Mouse (Mus musculus): ENCODE measurements around the gene Zfp583. TPM values are rescaled to one million over a fixed set of nuclear protein-coding genes. Genes with fewer than 3 reads are reported as not detected.

Gene Zfp583
- polyA plus RNA-seq (2012; rRNA removed), result 2.6 and 2.8 TPM in 2 replicates

DNA sequence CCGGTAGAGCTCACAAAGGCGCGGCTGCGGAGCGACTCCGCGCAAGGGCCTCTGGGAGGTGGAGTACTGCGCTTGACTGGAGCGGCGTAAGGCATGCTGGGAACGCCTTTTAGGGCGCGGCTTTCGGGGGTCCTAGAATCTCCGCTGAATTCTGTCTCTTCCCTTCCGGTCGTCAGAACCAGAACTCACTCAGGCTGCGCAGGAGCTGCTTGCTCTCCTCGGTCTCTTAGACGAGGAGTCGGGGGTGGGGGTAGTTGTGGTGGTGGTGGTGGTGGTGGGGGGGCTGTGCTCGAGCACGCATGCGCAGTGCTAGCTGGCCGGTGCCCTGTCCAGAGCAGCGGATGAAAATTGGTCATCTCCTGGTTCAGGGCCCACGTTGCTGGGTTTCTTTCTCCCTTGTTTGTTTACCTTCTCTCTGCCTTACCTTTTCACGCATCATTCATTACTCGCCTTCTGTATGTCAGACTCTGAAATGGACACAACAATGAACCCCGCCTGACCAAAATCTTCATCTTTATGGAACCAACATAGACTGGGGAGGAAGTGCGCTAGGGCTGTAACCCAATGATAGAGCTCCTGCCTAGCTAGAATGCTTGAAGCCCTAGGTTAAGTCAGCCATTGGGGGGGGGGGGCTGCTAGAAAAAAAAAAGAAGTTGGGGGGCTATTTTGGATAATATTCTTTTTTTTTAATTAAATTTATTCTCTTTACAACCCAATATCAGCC, at the start of gene Zfp583:
Zfp583 (minus strand) TSS at position 53 of the 724 bp plus-strand sequence.

DNA sequence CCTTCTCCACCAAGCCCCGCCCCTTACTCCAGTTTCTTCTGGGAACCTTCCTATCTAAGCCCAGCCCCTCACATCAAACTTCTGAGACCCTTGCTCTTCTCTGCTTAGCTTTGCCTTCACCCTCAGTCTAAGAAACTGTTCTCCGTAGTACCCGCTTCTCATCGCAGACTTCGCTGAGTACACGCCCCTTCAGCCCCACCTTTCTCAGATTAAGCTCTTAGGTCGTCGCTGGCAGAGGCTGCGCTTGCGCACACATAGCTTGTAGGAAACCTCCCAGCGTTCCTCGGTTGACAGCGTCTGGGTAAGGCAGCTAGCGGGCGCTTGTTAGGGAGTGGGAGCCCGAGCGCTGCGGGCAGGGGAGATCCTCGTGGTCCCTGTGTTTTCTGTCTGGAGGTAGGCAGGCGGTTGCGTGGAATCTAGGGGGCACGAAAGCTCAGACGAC, 32.0 kb upstream of the Zfp583 start, which contains the start of gene Zfp78:
Zfp78 (plus strand) TSS at position 234 of the 442 bp plus-strand sequence.

GRCm38 (mm10) chr7:6343501-6344071, 12.5 kb upstream of the Zfp583 start, which contains the start of gene Gm3854:
Gene Gm3854 (plus strand): TSS chr7:6343759.

GRCm38 (mm10) chr7:6285842-6286705, 45.0 kb downstream of the Zfp583 start, which contains the start of gene Zfp667:
Gene Zfp667 (plus strand): TSS chr7:6286579.

Other genes with a start within 250 kb of the Zfp583 start
- gene Zfp787, start 175.3 kb downstream of the Zfp583 start, polyA plus RNA-seq (2012; rRNA removed), result 102 and 103 TPM in 2 replicates
- gene Zfp444, start 159.1 kb downstream of the Zfp583 start, polyA plus RNA-seq (2012; rRNA removed), result 72.5 and 113 TPM in 2 replicates
- not detected in 2 replicates for gene Galp, start 134.2 kb downstream of the Zfp583 start, polyA plus RNA-seq (2012; rRNA removed)
- gene Zscan5b, start 109.0 kb downstream of the Zfp583 start, polyA plus RNA-seq (2012; rRNA removed), result not detected in 2 replicates
- 0.73 and 0.98 TPM in 2 replicates for gene Epp13, start 78.6 kb downstream of the Zfp583 start, polyA plus RNA-seq (2012; rRNA removed)
- gene Zfp667, start 44.7 kb downstream of the Zfp583 start, polyA plus RNA-seq (2012; rRNA removed), result 0.72 and 1.4 TPM in 2 replicates
- 0.09 and 0.16 TPM in 2 replicates for gene Gm3854, start 12.5 kb upstream of the Zfp583 start, polyA plus RNA-seq (2012; rRNA removed)
- 0.20 and 0.37 TPM in 2 replicates for gene Zfp78, start 32.0 kb upstream of the Zfp583 start, polyA plus RNA-seq (2012; rRNA removed)
- gene Zfp28, start 52.0 kb upstream of the Zfp583 start, polyA plus RNA-seq (2012; rRNA removed), result 3.0 and 3.1 TPM in 2 replicates
- not detected in 2 replicates for gene Smim17, start 67.4 kb upstream of the Zfp583 start, polyA plus RNA-seq (2012; rRNA removed)
- gene Gm20715, start 79.0 kb upstream of the Zfp583 start, polyA plus RNA-seq (2012; rRNA removed), result not detected in 2 replicates
- gene Olfr1344, start 107.4 kb upstream of the Zfp583 start, polyA plus RNA-seq (2012; rRNA removed), result 0.26 TPM in 1 of 2 replicates, not detected in the other
- not detected in 2 replicates for gene Olfr1336, start 124.9 kb upstream of the Zfp583 start, polyA plus RNA-seq (2012; rRNA removed)
- gene Olfr1346, start 135.8 kb upstream of the Zfp583 start, polyA plus RNA-seq (2012; rRNA removed), result not detected in 2 replicates
- gene Olfr5, start 155.7 kb upstream of the Zfp583 start, polyA plus RNA-seq (2012; rRNA removed), result 0.14 TPM in 1 of 2 replicates, not detected in the other
- not detected in 2 replicates for gene Olfr1347, start 168.5 kb upstream of the Zfp583 start, polyA plus RNA-seq (2012; rRNA removed)
- gene Olfr1348, start 177.5 kb upstream of the Zfp583 start, polyA plus RNA-seq (2012; rRNA removed), result not detected in 2 replicates
- gene Olfr1349, start 191.7 kb upstream of the Zfp583 start, polyA plus RNA-seq (2012; rRNA removed), result 0.22 and 0.25 TPM in 2 replicates
- gene Olfr1350, start 233.6 kb upstream of the Zfp583 start, polyA plus RNA-seq (2012; rRNA removed), result not detected in 2 replicates

Measured in ovary, adult 2 months (tissue).